7 mouse cellular contexts compared by ENCODE assay signal in genomic region chr15:103303916-103304615, GRCm38 (mm10). TPM values are rescaled to one million over a fixed set of nuclear protein-coding genes. Genes with fewer than 3 reads are reported as not detected.
DNase-seq lines count a peak whose midpoint lies in the region; ATAC-seq and TF ChIP-seq lines count a peak whose summit lies in the region.

No protein-coding gene starts in this region.

- peak overlapping the region; percentile 64; the same call in 1 of the 2 replicates for H3K4me3 ChIP-seq in spleen, adult 2 months (ENCODE audit: extremely low read depth, insufficient read depth, insufficient read length)
- H3K4me3 ChIP-seq in forebrain, embryonic 12.5 days (replicated peaks), result peak overlapping the region; percentile 44
- peak overlapping the region; percentile 43 for H3K4me3 ChIP-seq in limb, embryonic 14.5 days (replicated peaks; ENCODE audit: low read length)
- peak overlapping the region; percentile 42 for H3K4me3 ChIP-seq in stomach, embryonic 15.5 days (replicated peaks)

- intact Hi-C loops in left cerebral cortex, postnatal 14 days (cut with DNase I), result no loop called here

- no peak for TF ChIP-seq POLR2A in spleen, adult 2 months (IDR thresholded peaks at IDR 0.05; ENCODE audit: low read depth, low read length)
- no peak for TF ChIP-seq POLR2A in limb, embryonic 14.5 days (IDR thresholded peaks at IDR 0.05; ENCODE audit: borderline replicate concordance, extremely low read depth, insufficient read depth, insufficient read length)

- TF ChIP-seq CTCF in spleen, adult 2 months (IDR thresholded peaks at IDR 0.05; ENCODE audit: extremely low read depth, insufficient read depth, insufficient read length, insufficient replicate concordance), result no peak

- 28% methylated on average over 8 of the region's 8 CpGs for WGBS in spleen, adult 2 months
- WGBS in forebrain, embryonic 12.5 days, result 13% methylated on average over 8 of the region's 8 CpGs
- 9% methylated on average over 8 of the region's 8 CpGs for WGBS in limb, embryonic 14.5 days
- WGBS in stomach, embryonic 15.5 days, result 9% methylated on average over 8 of the region's 8 CpGs

- peaks cover 5% of the 10 kb centered on the region; the same call in 1 of the 2 replicates for H3K4me1 ChIP-seq in spleen, adult 2 months (ENCODE audit: control insufficient read depth, insufficient read depth, insufficient read length)
- H3K4me1 ChIP-seq in forebrain, embryonic 12.5 days, result peaks cover 82% of the 10 kb centered on the region
- peaks cover 80% of the 10 kb centered on the region for H3K4me1 ChIP-seq in limb, embryonic 14.5 days (ENCODE audit: control insufficient read depth, insufficient read depth, low read length)
- peaks cover 76% of the 10 kb centered on the region for H3K4me1 ChIP-seq in stomach, embryonic 15.5 days

- H3K9ac ChIP-seq in forebrain, embryonic 12.5 days, result peak overlapping the region; percentile 81
- peak overlapping the region; percentile 63 for H3K9ac ChIP-seq in limb, embryonic 14.5 days (ENCODE audit: low read depth, low read length, severe bottlenecking)
- H3K9ac ChIP-seq in stomach, embryonic 15.5 days, result peak overlapping the region; percentile 37; the same call in 1 of the 2 replicates

- H3K36me3 ChIP-seq in spleen, adult 2 months (ENCODE audit: control insufficient read depth, insufficient read depth, low read length), result no peaks in the 10 kb centered on the region
- H3K36me3 ChIP-seq in forebrain, embryonic 12.5 days (replicated peaks), result no peaks in the 10 kb centered on the region
- no peaks in the 10 kb centered on the region for H3K36me3 ChIP-seq in limb, embryonic 14.5 days (ENCODE audit: control insufficient read depth, insufficient read depth, low read length)
- no peaks in the 10 kb centered on the region for H3K36me3 ChIP-seq in stomach, embryonic 15.5 days

- ATAC-seq in forebrain, embryonic 12.5 days (ENCODE audit: low FRiP score), result no peak
- ATAC-seq in limb, embryonic 14.5 days (ENCODE audit: low FRiP score, low read depth), result no peak
- no peak for ATAC-seq in stomach, embryonic 15.5 days (ENCODE audit: insufficient read depth, low FRiP score, low read depth)

- H3K27me3 ChIP-seq in spleen, adult 2 months (ENCODE audit: control insufficient read depth, insufficient read depth, low read length), result no peaks in the 10 kb centered on the region
- peaks cover 13% of the 10 kb centered on the region for H3K27me3 ChIP-seq in forebrain, embryonic 12.5 days
- H3K27me3 ChIP-seq in limb, embryonic 14.5 days (ENCODE audit: control insufficient read depth, insufficient read depth, low read length), result no peaks in the 10 kb centered on the region
- H3K27me3 ChIP-seq in stomach, embryonic 15.5 days (replicated peaks), result no peaks in the 10 kb centered on the region

- no peak for DNase-seq in spleen, adult 2 months (ENCODE audit: low read depth in 1 of 2, low spot score in 2 of 2)
- no peak for DNase-seq in spleen, postnatal 10 days (ENCODE audit: low spot score in 2 of 2)
- no peak for DNase-seq in limb, embryonic 14.5 days (ENCODE audit: low spot score)
- DNase-seq in adrenal gland, adult 8-10 months, result no peak
- DNase-seq in left cerebral cortex, postnatal 14 days (ENCODE audit: low spot score in 2 of 2), result no peak

- peak overlapping the region; percentile 73 for H3K4me2 ChIP-seq in forebrain, embryonic 12.5 days
- H3K4me2 ChIP-seq in limb, embryonic 14.5 days (replicated peaks; ENCODE audit: low read depth, low read length, severe bottlenecking), result peak overlapping the region; percentile 63
- peak overlapping the region; percentile 80 for H3K4me2 ChIP-seq in stomach, embryonic 15.5 days

- H3K9me3 ChIP-seq in forebrain, embryonic 12.5 days, result no peaks in the 10 kb centered on the region
- H3K9me3 ChIP-seq in limb, embryonic 14.5 days (ENCODE audit: control insufficient read depth, low read length), result no peaks in the 10 kb centered on the region
- no peaks in the 10 kb centered on the region for H3K9me3 ChIP-seq in stomach, embryonic 15.5 days

- H3K27ac ChIP-seq in spleen, adult 2 months (ENCODE audit: insufficient read depth, low read length), result no peak overlapping the region
- peak overlapping the region; percentile 99 for H3K27ac ChIP-seq in forebrain, embryonic 12.5 days
- peak overlapping the region; percentile 93 for H3K27ac ChIP-seq in limb, embryonic 14.5 days (replicated peaks; ENCODE audit: low read depth, low read length)
- H3K27ac ChIP-seq in stomach, embryonic 15.5 days, result peak overlapping the region; percentile 95

RNA-seq across cellular contexts. Expression of gene Gpr84, which starts 6.3 kb away (rescaled TPM):
- 0.33 and 0.49 TPM in 2 replicates for polyA plus RNA-seq in spleen, adult 2 months (2012; rRNA removed)
- polyA plus RNA-seq in forebrain, embryonic 12.5 days (2016; fragmentation: Nextera tagmentation; extraction: Ambion mirVana), result 0.10 and 0.37 TPM in 2 replicates
- 0.34 and 0.53 TPM in 2 replicates for polyA plus RNA-seq in limb, embryonic 14.5 days (2012; rRNA removed)
- polyA plus RNA-seq in limb, embryonic 14.5 days (2014; fragmentation: Nextera tagmentation; extraction: Ambion mirVana), result 0.23 and 0.51 TPM in 2 replicates
- polyA plus RNA-seq in stomach, embryonic 15.5 days (2015; fragmentation: Nextera tagmentation; extraction: Ambion mirVana), result 0.46 and 0.53 TPM in 2 replicates
- not detected for total RNA-seq in adrenal gland, adult 8-10 months (2022)
- 1 to 10 TPM; 1.0 to 1.1 TPM for total RNA-seq in left cerebral cortex, postnatal 14 days (2021)

RNA-seq across cellular contexts. Expression of gene Copz1, which starts 31.6 kb away (rescaled TPM):
- polyA plus RNA-seq in spleen, adult 2 months (2012; rRNA removed), result 43.2 and 46.8 TPM in 2 replicates
- polyA plus RNA-seq in forebrain, embryonic 12.5 days (2016; fragmentation: Nextera tagmentation; extraction: Ambion mirVana), result 226 and 228 TPM in 2 replicates
- polyA plus RNA-seq in limb, embryonic 14.5 days (2012; rRNA removed), result 200 and 228 TPM in 2 replicates
- 292 and 298 TPM in 2 replicates for polyA plus RNA-seq in limb, embryonic 14.5 days (2014; fragmentation: Nextera tagmentation; extraction: Ambion mirVana)
- polyA plus RNA-seq in stomach, embryonic 15.5 days (2015; fragmentation: Nextera tagmentation; extraction: Ambion mirVana), result 248 and 260 TPM in 2 replicates
- total RNA-seq in adrenal gland, adult 8-10 months (2022), result 100 to 1,000 TPM; 156 to 167 (median 161) TPM
- 100 to 1,000 TPM; 107 to 114 TPM for total RNA-seq in left cerebral cortex, postnatal 14 days (2021)

RNA-seq across cellular contexts. Expression of gene Zfp385a, which starts 35.8 kb away (rescaled TPM):
- 28.1 and 31.0 TPM in 2 replicates for polyA plus RNA-seq in spleen, adult 2 months (2012; rRNA removed)
- polyA plus RNA-seq in forebrain, embryonic 12.5 days (2016; fragmentation: Nextera tagmentation; extraction: Ambion mirVana), result 16.1 and 16.8 TPM in 2 replicates
- 23.4 and 28.8 TPM in 2 replicates for polyA plus RNA-seq in limb, embryonic 14.5 days (2012; rRNA removed)
- polyA plus RNA-seq in limb, embryonic 14.5 days (2014; fragmentation: Nextera tagmentation; extraction: Ambion mirVana), result 16.4 and 19.1 TPM in 2 replicates
- polyA plus RNA-seq in stomach, embryonic 15.5 days (2015; fragmentation: Nextera tagmentation; extraction: Ambion mirVana), result 8.2 and 9.3 TPM in 2 replicates
- 10 to 100 TPM; 13.4 to 21.9 (median 19.1) TPM for total RNA-seq in adrenal gland, adult 8-10 months (2022)
- total RNA-seq in left cerebral cortex, postnatal 14 days (2021), result 10 to 100 TPM; 59.8 to 63.2 TPM

RNA-seq across cellular contexts. Expression of gene Nfe2, which starts 45.9 kb away (rescaled TPM):
- polyA plus RNA-seq in spleen, adult 2 months (2012; rRNA removed), result 56.5 and 80.1 TPM in 2 replicates
- 2.1 and 3.4 TPM in 2 replicates for polyA plus RNA-seq in forebrain, embryonic 12.5 days (2016; fragmentation: Nextera tagmentation; extraction: Ambion mirVana)
- polyA plus RNA-seq in limb, embryonic 14.5 days (2012; rRNA removed), result 1.5 and 3.4 TPM in 2 replicates
- 1.5 and 2.4 TPM in 2 replicates for polyA plus RNA-seq in limb, embryonic 14.5 days (2014; fragmentation: Nextera tagmentation; extraction: Ambion mirVana)
- 7.8 and 15.9 TPM in 2 replicates for polyA plus RNA-seq in stomach, embryonic 15.5 days (2015; fragmentation: Nextera tagmentation; extraction: Ambion mirVana)
- total RNA-seq in adrenal gland, adult 8-10 months (2022), result under 1 TPM in 3 of 4 experiments, not detected in 1; 0.24 to 0.44 (median 0.37) TPM
- total RNA-seq in left cerebral cortex, postnatal 14 days (2021), result not detected
